Mouse (Mus musculus): ENCODE results near the gene Celf2.
A peak's percentile ranks its signal among the peaks of the same experiment; 100 is the strongest.

Gene Celf2

DNA sequence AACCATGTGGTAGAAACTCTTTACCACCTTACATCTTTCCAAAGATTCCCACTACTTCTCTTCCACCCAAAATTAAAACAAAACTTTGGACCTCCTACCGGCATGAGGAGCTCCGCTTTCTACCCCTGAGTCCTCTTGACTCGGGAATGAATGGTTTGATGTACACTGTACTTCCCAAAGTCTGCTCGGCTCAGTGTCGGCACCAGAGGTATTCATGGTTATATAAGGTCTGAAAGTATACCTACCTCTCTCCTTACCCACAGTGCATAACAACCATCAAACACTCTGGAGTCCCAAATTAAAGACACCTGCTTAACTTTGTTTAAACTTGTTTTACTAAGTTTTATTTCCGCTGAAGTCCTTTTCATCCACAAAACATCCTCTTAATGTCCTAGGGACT lies 679.3 kb downstream of the Celf2 start:
- no peak for DNase-seq

DNA sequence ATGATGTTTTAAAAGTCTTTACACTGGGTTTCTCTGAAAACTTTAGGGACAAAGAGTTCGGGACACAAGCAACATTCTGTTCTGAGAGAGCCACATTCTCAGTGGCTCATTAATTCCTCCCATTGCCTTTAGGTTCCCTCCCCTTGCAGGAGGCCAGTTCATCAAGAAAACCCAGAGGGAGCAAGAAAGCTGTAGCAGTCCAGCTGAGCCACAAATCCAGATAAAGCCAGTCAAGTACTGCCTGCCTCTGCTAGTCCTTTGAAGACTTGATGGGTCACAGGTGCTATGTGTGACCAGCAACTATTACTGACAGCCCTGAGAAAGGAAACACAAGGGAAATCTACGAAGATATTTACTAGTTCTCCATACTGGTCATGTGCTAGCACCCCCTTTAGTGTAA lies 681.8 kb downstream of the Celf2 start:
- DNase-seq: no peak

DNA sequence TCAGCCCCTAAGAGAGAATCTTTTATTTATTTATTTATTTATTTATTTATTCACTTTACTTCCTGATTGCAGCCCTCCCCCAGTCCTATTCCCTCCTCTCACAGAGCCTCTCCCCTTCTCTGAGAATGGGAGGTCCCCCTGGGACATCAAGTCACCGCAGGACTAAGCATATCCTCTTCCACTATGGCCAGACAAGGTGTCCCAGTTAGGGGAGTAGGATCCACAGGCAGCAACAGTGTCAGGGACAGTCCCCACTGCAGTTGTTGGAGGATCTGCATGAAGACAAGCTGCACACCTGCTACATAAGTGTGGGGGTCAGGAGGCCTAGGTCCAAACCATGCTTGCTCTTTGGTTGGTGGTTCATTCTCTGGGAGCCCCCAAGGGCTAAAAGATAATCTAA lies 686.3 kb downstream of the Celf2 start:
- DNase-seq: no peak

DNA sequence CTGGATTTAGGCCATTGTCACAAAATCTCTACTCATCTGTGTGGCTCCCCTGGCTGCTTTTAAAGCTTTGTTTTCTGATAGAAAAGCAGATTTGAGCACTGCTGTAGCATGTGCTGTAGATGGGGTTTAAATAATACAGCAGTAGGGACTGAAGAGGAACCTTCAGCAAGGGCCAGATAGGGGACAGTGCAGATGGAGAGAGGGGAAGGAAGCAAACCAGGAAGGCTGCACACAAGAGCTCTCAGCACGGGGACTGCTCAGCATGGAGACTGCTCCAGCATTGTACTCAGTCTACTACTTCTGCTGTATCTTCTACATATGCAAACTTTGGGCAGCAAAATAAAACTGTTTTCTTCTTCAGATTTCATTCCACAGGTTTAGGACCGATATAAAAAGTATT lies 687.8 kb downstream of the Celf2 start:
- DNase-seq: no peak

DNA sequence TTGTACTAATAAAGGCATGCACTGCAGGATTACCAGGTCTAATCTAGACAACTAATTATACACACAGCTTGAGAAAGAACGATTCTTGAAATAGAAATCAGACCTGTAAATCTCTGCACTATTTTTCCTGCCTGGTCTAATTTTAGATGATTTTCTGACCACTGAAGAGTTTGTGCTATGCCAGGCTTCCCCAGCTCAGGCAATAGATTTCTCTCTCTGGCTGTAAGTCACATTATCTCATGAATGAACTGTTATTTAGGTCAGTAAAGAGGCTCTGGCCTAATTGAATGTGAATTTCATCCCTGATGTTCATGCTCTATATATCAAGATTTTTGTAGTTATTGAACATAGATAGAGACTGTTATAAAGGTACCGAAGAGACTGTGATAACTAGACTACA lies 694.1 kb downstream of the Celf2 start:
- no peak for DNase-seq

DNA sequence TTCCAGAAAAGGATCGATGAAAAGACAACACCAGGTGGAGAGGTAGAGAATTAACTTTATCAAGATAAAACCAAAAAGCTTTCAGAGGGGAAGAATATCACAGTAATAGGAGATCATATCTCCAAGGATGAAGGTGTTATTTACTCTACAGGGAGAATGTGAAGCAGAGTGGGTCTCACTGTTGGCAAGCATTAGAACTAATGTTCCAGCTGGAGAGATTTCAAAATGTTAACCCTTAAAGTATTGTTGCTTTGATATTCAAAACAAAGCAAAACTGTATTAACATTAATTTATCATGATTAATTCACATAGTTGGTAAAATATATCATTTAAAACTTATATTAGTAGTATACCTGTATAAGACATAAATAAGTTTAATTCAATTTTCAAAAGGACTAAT lies 700.6 kb downstream of the Celf2 start:
- DNase-seq: no peak

DNA sequence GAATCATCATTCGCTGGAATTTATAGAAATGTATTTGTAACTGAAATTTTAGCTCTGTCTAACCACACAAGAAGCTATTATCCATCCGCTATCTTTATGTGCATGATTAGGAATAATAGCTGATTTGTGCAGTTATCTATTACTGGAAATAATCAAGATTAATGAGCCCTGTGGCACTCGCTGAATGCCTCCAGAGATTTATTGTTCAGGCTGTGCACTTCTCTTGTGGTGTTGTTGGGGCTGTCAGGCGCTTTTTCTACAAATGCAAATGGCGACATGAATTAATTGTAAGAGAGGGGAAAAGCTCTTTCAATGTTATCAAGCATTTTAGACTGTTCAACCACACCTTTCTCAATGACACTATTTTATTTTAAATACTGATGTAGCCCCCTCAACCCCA lies 712.6 kb downstream of the Celf2 start:
- no peak for DNase-seq

DNA sequence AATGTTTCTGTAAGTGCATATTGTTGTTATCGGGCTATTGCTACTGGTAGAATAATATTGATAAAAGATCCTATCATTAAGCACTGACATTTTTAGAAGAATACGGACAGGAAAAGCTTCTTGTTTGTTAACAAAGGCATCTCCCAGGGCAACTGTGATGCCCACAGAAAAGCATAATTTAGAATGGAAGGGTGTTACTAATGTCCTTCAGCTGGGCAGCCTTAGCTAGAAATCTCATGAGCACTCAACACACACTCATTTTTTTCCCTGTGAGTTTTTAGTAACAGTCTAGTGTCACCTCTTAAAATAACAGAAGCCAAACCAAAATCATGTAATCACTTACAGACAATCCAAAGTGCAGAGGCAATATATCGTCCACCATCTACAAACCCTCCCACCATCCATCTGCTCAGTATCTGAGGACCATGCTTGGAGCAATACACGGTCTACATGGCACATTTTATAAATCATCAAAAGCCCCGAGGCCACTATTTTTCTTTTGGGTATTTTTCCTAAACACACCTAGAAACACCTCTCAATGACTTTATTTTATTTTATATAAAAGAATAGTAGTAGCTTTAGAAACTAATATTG lies 713.3 kb downstream of the Celf2 start:
- no peak for DNase-seq

DNA sequence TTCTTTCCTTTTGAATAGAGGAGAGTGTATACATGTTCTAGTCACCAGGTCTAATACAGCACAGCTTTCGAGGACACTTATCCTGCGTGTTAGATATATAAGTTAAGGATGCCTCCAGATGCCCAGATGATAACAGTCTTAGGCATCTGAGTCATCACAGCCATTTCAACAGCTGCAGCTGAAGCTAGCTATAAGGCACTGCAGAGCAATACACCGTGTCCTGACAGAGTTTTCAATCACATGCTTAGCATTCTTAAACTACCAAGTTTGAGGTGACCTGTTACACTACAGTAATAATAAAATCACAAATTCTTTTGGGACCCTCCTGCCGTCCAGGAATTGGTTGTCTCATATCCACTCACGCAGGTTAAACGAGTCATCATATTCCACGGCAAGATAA lies 714.5 kb downstream of the Celf2 start:
- DNase-seq: no peak

DNA sequence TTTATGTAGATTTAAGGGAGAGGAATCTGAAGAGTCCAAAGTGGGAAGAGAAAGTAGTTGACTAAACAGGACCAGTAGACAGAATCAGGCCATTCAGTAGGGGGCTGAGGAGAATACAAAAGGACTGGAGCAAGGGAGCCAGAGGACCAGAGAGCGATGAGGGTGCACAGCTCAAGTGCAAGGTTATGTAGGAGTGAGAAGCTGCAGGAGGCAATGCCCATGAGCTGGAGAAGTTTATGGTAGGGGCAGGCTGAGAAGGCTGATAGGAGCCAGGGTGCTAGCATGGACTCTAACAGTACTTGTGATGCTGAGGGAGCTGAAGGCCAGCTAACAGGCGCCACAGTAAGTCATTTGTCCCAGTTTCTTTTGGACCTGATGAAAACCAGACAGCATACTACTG lies 718.5 kb downstream of the Celf2 start:
- DNase-seq: no peak

DNA sequence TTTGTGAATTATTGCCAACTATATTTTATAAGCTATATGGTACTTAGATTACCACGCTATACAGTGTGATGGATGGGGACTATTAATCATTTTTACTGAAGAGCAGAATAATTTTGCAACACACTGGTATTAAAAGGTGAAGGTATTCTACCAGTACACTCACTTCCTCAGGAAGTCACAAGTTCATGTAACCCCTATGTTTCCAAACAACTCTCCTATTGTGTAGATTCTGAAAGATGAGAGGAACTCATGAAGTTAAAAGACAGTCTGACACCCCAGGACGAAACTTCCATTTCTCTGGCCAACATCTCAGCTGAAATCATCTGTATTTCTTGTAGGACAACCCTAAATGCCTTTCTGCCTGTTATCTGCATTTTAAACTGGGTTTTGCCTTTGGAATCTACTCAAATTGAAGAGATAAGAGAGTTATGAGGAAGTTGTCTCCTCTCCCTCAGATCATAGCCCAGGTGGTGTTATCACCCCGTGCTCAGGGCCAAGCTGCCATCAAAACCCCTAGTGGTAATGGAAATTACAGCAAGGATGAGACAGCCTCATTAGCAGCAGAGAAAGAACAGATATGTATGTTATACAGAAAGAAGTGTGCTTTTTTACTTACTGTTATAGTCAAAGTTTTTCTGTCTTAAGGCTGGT lies 722.7 kb downstream of the Celf2 start:
- DNase-seq: no peak

DNA sequence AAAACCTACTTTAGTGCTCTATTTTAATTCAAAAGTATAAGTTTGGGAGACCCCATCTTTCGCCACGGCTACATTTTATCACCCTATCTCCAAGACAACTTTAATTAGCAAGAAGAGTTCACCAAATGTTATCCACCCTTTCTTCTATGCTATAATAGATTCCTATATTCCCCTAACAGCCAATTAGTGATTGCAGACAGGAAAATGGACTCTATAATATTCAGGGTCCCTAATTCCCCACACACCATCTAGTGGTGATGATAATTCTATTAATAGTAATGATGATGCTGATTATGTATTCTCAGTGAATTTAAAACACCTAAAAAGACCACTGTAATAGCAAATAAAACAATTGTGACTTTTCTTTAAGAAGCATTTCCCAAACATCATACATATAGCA lies 739.1 kb downstream of the Celf2 start:
- no peak for DNase-seq

DNA sequence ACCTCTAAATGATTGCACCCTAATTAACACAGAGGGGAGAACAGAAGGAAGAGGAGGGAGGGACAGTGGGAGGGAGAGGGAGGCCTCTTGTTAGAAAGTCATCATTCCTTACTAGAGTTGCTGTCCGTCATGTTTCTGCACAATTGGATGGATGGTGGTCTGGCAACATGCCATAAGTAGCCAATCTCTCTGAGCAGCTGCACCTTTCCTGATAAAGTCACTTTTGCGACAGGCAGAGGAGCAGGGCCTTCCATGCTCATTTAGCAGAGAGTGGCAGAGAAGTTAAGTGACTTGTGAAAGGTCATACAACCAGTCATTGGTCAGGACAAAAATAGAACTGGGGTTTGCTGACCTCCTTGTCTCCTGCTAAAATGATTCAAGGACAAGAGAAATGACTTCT lies 747.0 kb downstream of the Celf2 start:
- no peak for DNase-seq

DNA sequence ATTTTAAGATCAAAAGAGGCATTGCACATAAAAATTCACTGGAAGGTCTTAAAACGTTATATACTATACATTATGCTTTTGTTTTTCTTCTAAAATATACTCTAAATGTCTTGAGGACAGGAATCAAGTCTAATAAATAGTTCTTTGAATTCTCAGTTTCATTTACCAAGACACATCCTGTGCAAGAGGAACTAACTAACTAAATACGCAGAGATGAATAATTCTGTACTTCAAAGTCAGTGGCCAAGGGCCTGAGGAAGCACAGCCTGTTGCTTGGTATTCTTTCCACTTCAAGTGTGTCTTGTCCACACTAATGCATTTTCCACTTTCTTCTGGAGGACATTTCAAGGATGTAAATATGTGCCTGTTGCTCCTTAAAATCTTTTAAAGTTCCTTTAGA lies 766.2 kb downstream of the Celf2 start:
- no peak for DNase-seq

DNA sequence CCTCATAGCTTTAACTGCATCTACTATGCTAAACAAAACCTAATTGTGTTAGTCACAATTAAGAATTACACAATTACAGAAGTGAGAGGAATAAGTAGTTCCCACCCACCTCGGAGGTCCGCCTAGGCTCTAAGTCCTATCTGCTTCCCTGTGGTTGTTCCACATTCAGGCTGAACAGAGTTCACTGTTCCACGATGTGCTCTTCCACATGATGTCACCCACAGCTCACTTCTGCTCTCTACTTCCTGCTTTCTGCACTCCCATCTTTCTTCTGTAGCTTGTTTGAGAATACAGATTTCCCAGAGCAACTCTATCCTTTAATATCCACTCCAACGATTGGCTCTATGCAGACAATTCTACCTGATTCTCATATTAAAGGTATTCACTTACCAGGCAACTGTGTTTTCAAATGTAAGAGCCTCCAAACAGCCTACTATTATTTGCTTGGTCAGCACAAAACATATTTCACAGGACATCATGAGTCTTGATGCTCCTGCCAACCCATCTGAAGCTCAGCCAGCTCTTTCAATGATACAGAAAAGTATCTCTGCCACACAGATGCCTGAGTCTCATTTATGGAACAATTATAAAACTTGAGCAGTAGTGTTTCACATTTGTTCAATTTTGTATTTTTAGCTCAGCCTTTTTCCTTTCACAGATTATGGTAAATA lies 769.2 kb downstream of the Celf2 start:
- DNase-seq: no peak

DNA sequence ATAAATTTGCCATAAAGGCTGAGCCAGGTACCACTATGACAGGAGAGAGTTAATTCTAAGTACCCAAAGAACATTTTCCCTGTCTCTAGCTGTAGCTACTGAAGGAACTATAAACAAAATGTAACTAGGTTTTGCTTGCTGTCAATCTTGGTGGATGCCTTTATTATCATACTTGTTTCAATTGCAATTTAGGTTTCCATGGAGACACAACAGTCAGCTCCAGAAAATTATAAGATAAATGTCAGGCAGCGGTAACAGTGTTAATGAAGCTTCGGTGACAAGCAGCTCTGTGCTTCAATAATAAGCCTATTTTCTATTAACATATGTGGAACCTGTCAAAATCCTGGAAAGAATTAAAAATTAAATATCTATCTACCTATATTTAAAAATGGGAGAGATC lies 777.3 kb downstream of the Celf2 start:
- DNase-seq: no peak

DNA sequence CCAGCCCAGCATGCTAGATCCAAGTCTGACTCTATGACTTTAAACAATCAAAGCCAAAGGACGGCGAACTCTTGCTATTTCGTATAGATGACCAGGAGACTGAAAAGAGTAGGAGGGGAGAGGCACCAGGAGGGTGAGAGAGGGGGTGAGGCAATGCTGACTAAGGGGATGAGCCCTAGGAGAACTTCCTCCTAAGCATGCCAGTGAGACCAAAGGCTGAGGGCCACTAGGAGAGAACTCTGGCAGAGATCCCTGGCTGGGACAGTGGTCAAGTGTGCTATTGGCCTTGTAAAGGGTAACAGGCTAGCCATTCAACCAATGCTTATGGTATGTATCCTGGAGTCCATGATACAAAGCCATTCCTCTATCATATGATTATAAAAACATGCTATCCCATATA lies 778.5 kb downstream of the Celf2 start:
- DNase-seq: no peak

DNA sequence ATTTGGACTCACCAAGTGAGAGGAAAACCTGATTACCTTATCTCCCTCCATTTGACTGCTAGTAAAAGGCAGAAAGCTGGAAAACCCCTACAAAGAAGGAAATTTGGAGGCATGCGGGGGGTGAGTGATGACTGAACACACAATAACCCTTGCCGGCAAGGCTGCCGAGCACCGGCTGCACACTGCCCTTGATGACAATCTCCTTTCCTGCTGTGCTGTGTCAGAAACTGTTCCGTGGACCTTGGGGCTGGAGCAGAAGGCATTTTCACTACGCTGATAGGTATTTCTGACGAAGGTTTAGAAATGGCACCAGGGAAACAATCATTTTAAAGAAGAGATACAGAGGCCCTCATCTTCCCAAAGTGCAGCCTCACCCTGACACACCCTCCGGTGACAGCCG lies 779.4 kb downstream of the Celf2 start:
- DNase-seq: no peak

DNA sequence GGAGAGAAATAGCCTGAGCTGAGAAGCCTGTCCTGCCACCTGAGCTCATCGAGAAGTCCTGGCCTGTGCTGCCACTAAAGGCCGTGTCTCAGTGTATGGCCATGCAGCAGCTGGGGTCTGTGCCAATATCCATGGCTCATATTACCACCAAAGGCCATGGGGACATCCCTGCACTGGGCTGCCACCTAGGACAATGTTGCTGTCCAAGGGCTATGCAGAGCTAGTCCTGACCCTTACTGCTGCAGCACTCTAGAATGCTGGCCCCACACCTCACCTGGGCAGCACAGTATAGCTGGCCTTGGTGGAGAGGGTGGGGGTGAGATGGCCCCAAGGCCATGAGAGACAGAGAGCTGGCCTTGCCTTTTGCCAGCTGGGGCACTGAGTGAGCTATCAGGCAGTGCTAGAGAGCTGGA lies 780.5 kb downstream of the Celf2 start:
- no peak for DNase-seq

DNA sequence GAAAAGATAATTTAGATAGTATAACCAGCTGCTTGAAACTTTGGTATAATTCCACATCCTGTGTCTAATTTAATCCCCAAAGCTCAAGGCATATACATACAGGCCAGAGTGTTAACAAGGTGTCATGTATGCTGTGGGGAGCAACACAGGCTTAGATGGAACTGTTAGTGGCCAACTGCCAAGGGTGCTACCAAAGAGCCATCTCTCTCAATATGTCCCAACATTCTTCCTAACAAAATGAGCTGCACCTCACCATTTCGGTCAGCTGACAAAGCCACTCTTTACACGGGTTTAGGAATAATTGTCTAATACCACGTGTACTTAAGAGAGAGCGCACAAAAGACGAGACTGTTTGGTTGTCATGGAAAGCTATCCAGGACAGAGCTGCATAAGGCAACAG lies 782.0 kb downstream of the Celf2 start:
- DNase-seq: no peak

DNA sequence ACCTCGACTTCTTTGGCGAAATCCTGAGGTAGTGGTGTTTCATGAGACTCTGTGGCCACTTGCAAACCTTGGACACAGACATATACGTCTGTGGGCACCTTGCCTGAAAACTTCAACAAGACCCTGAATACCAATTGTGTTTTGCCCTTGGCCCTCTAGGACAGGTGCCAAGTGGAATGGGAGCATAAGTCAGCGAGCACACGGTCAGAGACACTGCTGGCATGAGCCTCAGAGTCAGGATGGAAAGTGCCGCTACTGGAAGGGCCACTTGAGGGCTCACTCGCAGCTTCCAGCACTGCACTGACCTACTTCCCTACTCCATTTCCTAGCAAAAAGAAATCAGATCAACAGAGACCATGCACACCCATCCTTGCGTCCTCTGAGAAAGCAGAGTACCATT lies 783.3 kb downstream of the Celf2 start:
- DNase-seq: no peak

DNA sequence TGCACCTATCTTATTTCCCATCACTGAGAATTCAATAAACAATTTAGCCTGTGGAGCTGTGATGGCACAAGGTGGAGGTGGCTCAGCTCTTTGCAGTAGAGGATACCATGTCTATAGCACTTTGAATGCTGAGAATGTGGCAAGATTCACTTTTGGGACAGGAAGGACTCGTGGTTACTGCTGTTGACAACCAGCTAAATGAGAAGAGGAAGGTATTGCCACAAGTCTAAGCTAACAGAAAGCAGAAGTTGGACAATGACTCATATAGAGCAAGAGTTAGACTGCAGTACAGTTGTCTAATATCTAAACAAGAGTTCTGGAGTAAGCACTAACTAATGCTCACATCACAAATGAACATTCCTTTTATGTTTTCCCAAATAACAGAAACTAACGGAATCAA lies 785.8 kb downstream of the Celf2 start:
- no peak for DNase-seq

DNA sequence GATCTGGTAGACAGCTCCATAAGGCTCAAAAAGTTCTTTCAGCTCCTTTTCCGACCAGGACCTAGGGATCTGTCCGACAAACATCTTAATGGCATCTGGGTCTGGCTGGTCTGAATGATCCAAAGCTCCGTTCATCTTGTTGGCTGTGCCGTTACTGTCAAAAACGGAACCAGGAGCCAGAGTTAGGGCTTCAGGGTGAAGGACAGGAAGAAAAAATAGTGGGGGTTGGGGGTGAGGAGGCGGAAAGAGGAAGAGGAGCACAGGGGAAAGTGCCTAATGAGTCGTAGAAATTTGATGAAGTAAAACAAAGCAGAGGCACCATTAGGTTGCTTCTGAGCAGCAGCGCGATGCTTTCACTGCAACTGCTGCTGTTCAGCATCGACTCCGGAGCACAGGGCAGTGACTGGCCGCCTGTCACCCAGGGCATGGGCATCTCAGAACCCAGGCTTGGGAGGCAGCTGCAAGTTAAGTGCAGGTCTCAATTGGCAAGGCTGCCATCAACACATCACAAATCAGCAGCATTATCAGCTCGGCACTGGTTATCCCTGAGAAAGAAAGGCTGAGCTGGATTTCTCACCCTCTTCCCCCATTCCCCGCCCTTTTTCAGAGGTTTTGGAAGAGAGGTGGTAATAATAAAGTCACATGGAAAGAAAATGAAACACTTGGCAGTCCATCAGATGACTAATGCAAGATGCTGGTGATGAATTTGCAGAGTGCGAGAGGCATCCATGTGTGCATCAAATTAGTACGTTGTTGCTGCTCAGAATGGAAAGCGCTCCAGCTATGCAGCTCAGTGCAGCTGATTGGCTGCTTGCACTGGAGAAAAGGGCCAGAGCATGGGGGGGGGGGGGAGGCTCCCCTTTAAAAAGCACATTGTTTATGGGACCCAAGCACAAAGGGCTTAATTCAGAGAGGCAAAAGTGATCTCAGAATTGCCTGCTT lies 787.6 kb downstream of the Celf2 start:
- peak; percentile 79 for DNase-seq

Data from layer of hippocampus, adult 9-11 months (tissue).